Mouse (Mus musculus): ENCODE data around the gene Timm17a. TPM values are rescaled to one million over a fixed set of nuclear protein-coding genes. Genes with fewer than 3 reads are reported as not detected.
A peak's percentile ranks its signal among the peaks of the same experiment; 100 is the strongest.

Gene Timm17a
- polyA plus RNA-seq, 1 experiment from 2014 or later: 188 TPM

DNA sequence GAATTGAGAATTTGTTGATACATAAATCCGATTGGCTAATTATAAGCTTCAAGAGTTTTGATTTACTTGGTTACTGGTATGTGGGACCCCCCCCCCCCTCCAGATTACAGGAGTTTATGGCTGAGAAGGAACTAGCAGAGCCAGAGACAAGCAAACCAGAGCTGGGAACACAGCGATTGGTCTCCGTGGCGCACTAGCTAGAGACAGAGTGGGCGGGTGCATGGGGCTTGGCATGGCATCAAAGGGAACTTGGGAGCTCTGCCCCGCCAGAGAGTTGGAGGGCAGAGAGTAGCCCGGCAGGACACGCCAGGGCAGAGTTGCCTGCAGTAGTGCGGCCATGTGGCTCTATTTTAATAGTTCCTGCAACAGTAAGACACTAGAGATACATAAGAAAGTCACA is 32.9 kb downstream of the Timm17a start:
- H3K4me2 ChIP-seq: no peak overlapping the region
- no peak overlapping the region for H3K9ac ChIP-seq
- no peak for ATAC-seq (ENCODE audit: insufficient read depth, low FRiP score, low read depth)

GRCm38 (mm10) chr1:135271371-135271770 is 42.2 kb downstream of the Timm17a start:
- no peaks in the 10 kb centered on the region for H3K27me3 ChIP-seq (replicated peaks)
- no peak for ATAC-seq (ENCODE audit: insufficient read depth, low FRiP score, low read depth)
- no peaks in the 10 kb centered on the region for H3K4me1 ChIP-seq
- 81% methylated on average over 9 of the region's 9 CpGs for WGBS
- H3K36me3 ChIP-seq: peaks cover 45% of the 10 kb centered on the region
- H3K9ac ChIP-seq: no peak overlapping the region
- H3K4me2 ChIP-seq: no peak overlapping the region
- H3K9me3 ChIP-seq: no peaks in the 10 kb centered on the region; the same call in 1 of the 2 replicates
- no peak overlapping the region for H3K27ac ChIP-seq
- no peak overlapping the region for H3K4me3 ChIP-seq (replicated peaks)

More for the DNA sequence above, 32.9 kb downstream of the Timm17a start:
- Histone ChIP-seq H3K27ac (no peak overlapping the region), H3K27me3 (replicated peaks) (no peaks in the 10 kb centered on the region), H3K4me1 (peaks cover 13% of the 10 kb centered on the region; the same call in 1 of the 2 replicates), H3K36me3 (peaks cover 29% of the 10 kb centered on the region), H3K4me3 (replicated peaks) (no peak overlapping the region), H3K9me3 (no peaks in the 10 kb centered on the region)
- 66% methylated on average over 9 of the region's 9 CpGs for WGBS

DNA sequence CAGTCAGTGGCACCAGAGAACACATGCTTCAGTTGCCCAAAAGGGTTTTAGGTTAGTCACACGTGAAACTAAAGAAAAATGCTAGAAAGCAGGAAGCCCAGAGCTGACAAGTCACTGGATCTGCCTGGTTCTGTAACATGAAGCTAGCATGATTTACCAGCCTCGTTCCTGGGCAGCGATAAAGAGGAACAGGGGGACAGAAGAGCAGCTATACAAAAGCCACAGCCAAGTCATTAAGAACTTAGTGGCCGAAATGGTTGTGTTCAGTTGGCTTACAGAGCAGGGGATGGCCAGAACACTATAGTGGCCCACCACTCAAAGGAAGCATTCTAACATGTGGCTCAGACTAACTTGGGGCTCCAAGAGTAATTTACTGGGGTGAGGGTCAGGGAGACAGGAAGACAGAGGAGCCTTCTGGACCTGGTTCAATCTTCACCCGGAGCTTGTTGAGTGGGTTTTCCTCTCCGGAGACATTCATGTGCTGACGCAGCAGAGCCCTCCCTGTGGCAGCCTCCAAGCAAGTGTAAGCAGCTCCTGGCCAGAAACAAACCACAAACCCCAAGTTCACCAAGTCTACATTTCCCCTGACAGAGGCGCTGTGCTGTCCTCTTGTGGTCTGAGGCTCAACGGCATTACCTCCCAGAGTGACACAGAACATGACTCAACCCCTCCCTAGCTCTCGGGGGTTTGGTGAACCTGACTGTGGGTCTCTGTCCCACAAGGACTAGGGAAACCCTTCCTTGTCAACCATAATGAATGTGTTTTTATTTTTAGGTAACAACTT is 45.7 kb downstream of the Timm17a start:
- H3K4me1 ChIP-seq: no peaks in the 10 kb centered on the region
- peaks cover 48% of the 10 kb centered on the region for H3K36me3 ChIP-seq
- 76% methylated on average over 10 of the region's 10 CpGs for WGBS
- no peak overlapping the region for H3K4me2 ChIP-seq
- no peak overlapping the region for H3K27ac ChIP-seq
- H3K4me3 ChIP-seq (replicated peaks): no peak overlapping the region
- H3K9ac ChIP-seq: no peak overlapping the region
- H3K27me3 ChIP-seq (replicated peaks): no peaks in the 10 kb centered on the region
- no peak for ATAC-seq (ENCODE audit: insufficient read depth, low FRiP score, low read depth)
- H3K9me3 ChIP-seq: no peaks in the 10 kb centered on the region; the same call in 1 of the 2 replicates

DNA sequence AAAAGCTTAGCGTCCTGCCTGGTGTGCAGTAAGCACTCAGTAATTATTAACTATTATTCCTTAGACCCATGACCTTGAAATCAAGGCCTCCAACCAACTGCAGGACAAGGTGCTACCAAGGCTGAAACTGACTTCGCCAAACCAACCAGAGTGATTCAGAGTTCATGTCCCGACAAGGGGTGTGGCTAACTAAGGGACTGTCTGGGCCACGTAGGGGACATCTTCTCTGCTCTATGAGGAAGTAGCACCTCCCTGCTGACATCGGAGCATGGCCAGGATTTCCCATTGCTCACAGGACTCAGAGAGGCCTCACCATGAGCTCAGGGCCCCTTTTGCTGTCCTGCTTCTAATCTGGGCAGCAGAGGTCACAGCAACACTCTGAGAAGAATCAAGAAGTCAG is 47.7 kb downstream of the Timm17a start:
- Histone ChIP-seq H3K4me1 (no peaks in the 10 kb centered on the region), H3K36me3 (peaks cover 32% of the 10 kb centered on the region), H3K9me3 (no peaks in the 10 kb centered on the region; the same call in 1 of the 2 replicates), H3K27me3 (replicated peaks) (no peaks in the 10 kb centered on the region), H3K4me3 (replicated peaks) (no peak overlapping the region), H3K27ac (peak overlapping the region; percentile 67), H3K9ac (no peak overlapping the region), H3K4me2 (no peak overlapping the region)
- ATAC-seq (ENCODE audit: insufficient read depth, low FRiP score, low read depth): peak; percentile 84
- 57% methylated on average over 5 of the region's 5 CpGs for WGBS

DNA sequence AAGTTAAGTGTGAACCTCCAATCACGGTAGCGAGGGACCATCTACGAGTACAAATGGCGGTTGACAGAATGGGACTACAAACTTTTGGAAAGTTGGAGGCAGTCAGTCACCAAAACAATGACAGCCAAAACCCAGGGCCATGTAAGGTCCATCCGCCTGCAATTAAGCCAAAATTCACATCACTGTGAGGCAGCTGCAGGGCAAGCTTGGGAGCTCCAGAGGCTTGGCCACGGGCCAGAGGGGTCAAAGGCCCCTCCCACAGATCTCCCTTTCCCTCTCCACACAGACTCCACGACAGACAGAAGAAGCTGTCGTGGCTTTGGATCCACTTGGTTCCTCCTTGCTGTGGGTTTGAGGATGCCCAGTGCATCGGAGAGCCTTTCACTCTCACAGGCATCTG is 50.3 kb downstream of the Timm17a start:
- H3K27me3 ChIP-seq (replicated peaks): no peaks in the 10 kb centered on the region
- H3K4me3 ChIP-seq (replicated peaks): no peak overlapping the region
- no peak overlapping the region for H3K4me2 ChIP-seq
- ATAC-seq (ENCODE audit: insufficient read depth, low FRiP score, low read depth): no peak
- WGBS: 68% methylated on average over 9 of the region's 9 CpGs
- H3K27ac ChIP-seq: no peak overlapping the region
- no peaks in the 10 kb centered on the region for H3K9me3 ChIP-seq
- H3K9ac ChIP-seq: no peak overlapping the region
- peaks cover 29% of the 10 kb centered on the region for H3K36me3 ChIP-seq
- H3K4me1 ChIP-seq: peaks cover 7% of the 10 kb centered on the region

DNA sequence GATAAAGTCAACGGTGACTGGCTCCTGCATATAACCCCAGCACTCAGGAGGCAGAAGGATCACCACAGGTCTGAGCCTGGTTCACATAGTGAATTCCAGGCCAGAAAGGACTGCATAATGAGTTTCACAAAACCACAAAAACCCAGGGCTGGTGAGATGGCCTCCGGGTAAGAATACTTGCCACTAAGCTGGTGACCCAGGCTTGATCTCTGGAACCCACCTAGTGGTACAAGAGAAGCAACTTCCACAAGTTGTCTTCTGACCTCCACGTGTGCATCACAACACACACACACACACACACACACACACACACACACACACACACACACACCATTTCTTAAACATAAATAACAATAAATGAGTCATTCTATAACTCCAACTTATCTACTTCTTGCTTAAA is 51.2 kb downstream of the Timm17a start:
- H3K9ac ChIP-seq: no peak overlapping the region
- no peak for ATAC-seq (ENCODE audit: insufficient read depth, low FRiP score, low read depth)
- no peak overlapping the region for H3K4me2 ChIP-seq
- H3K9me3 ChIP-seq: no peaks in the 10 kb centered on the region
- H3K4me3 ChIP-seq (replicated peaks): no peak overlapping the region
- 82% methylated on average over 3 of the region's 3 CpGs for WGBS
- H3K27ac ChIP-seq: no peak overlapping the region
- H3K4me1 ChIP-seq: peaks cover 9% of the 10 kb centered on the region
- peaks cover 25% of the 10 kb centered on the region for H3K36me3 ChIP-seq
- no peaks in the 10 kb centered on the region for H3K27me3 ChIP-seq (replicated peaks)

DNA sequence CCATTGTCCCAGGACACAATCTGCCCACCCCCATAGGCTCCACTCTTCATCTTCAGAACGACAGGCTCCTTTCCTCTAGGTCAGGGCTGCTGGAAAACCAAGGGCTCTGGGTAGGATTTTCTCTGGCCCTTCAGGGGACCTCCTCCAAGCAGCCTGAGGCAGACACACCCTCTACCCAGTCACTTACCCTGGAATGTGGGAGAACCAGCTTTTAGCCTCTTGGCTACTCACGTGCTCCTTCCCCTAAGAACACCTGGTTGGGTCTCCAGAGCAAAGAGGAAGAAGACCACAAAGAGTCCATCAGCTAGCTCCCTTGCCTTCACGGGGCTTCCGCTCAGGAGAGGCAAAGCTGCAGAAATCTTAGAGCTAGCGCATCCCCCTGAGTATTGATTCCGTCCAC is 52.6 kb downstream of the Timm17a start:
- Histone ChIP-seq H3K4me3 (replicated peaks) (no peak overlapping the region), H3K4me1 (peaks cover 9% of the 10 kb centered on the region), H3K9me3 (no peaks in the 10 kb centered on the region), H3K36me3 (peaks cover 16% of the 10 kb centered on the region), H3K9ac (no peak overlapping the region), H3K27ac (peak overlapping the region; percentile 82), H3K4me2 (no peak overlapping the region), H3K27me3 (replicated peaks) (no peaks in the 10 kb centered on the region)
- ATAC-seq (ENCODE audit: insufficient read depth, low FRiP score, low read depth): no peak
- 61% methylated on average over 6 of the region's 6 CpGs for WGBS

DNA sequence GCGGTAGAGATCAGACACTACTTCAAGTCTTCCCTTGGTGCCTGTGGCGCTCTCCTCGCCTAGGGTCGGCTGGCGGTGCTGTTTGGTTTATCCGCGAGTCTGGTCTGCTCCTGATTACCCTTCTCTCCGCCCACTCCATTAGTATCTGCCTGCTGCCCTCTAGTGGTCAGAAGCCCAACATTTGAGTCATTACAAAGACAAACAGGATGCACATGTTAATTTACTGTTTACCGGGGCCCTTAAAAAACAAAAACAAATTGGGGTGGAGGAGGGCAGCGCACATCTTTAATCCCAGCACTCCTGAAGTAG is 54.5 kb downstream of the Timm17a start:
- Histone ChIP-seq H3K27me3 (replicated peaks) (no peaks in the 10 kb centered on the region), H3K36me3 (peaks cover 4% of the 10 kb centered on the region; the same call in 1 of the 2 replicates), H3K4me1 (peaks cover 9% of the 10 kb centered on the region), H3K9me3 (no peaks in the 10 kb centered on the region), H3K27ac (peak overlapping the region; percentile 96), H3K4me2 (peak overlapping the region; percentile 76), H3K9ac (peak overlapping the region; percentile 23; the same call in 1 of the 2 replicates), H3K4me3 (replicated peaks) (peak overlapping the region; percentile 34)
- ATAC-seq (ENCODE audit: insufficient read depth, low FRiP score, low read depth): peak; percentile 47
- WGBS: 3% methylated on average over 10 of the region's 10 CpGs

DNA sequence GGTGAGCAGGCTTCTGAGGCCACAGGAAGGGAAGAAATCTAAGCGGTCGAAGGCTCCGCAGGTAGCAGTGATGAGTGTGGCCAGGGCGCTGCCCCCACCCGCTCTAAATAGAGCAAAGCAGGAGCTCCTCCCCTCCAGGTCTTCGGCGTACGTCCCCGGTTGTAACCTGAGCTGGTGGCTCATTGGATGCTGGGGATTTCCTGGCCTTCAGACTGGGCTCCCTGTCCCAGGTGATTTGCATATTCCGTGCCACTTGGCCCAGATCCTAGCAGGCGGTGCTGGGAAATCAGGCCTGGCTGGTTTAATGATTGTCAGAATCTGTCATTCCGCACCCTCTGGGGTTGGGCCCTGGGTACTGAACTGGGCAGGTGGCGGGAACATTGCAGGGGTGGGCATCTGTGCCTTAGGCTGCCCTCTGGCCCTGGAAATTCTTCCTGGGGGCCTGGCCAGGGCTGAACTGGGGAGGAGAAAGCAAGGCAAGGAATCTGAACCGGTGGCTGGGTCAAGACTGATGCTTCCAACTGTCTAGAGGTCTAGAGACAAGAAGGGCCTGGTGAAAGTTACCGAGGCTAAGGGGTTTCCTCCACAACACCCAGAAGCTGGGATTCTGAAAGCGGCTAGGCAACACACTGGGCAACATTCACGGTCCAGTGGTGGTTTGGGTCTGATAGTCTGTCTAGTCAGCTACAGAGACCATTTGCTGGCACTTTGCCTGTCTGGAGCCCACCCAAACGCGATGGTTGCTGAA is 55.0 kb downstream of the Timm17a start, which contains the start of gene Elf3:
TSS of gene Elf3 (minus strand) at position 189 of the 748 bp plus-strand sequence.
- Histone ChIP-seq H3K4me1 (peaks cover 9% of the 10 kb centered on the region), H3K27me3 (replicated peaks) (no peaks in the 10 kb centered on the region), H3K4me3 (replicated peaks) (peak within 1 kb of the TSS; percentile 43), H3K27ac (peak within 1 kb of the TSS; percentile 96), H3K4me2 (peak within 1 kb of the TSS; percentile 76), H3K36me3 (peaks cover under 1% of the 10 kb centered on the region; the same call in 1 of the 2 replicates), H3K9ac (peak within 1 kb of the TSS; percentile 37), H3K9me3 (no peaks in the 10 kb centered on the region)
- WGBS: 14% methylated on average over 19 of the region's 19 CpGs
- ATAC-seq (ENCODE audit: insufficient read depth, low FRiP score, low read depth): peak; percentile 89

DNA sequence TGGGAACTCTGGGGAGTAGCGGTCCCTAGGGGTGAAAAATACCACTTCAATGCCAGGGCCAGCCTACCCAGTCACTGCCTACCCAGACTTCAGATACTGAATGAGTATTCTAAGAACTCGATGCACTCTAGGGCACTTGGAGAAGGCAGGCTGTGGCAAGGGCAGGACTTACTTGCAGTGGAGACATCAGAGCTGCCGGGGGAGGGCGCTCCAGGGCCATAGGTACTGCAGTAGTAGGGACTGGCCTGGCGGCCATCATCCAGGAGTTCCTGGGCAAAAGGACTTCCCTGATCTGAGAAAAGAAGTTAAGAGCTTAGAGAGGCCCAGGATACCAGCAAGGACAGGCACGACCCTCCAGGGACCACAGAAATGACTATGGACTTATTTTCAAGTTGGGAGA is 57.3 kb downstream of the Timm17a start:
- no peaks in the 10 kb centered on the region for H3K27me3 ChIP-seq (replicated peaks)
- no peaks in the 10 kb centered on the region for H3K9me3 ChIP-seq
- peak overlapping the region; percentile 40; the same call in 1 of the 2 replicates for H3K27ac ChIP-seq
- no peak for ATAC-seq (ENCODE audit: insufficient read depth, low FRiP score, low read depth)
- WGBS: 69% methylated on average over 6 of the region's 6 CpGs
- no peaks in the 10 kb centered on the region for H3K36me3 ChIP-seq
- H3K9ac ChIP-seq: peak overlapping the region; percentile 19
- H3K4me1 ChIP-seq: peaks cover 12% of the 10 kb centered on the region
- H3K4me3 ChIP-seq (replicated peaks): peak overlapping the region; percentile 43
- peak overlapping the region; percentile 76 for H3K4me2 ChIP-seq

DNA sequence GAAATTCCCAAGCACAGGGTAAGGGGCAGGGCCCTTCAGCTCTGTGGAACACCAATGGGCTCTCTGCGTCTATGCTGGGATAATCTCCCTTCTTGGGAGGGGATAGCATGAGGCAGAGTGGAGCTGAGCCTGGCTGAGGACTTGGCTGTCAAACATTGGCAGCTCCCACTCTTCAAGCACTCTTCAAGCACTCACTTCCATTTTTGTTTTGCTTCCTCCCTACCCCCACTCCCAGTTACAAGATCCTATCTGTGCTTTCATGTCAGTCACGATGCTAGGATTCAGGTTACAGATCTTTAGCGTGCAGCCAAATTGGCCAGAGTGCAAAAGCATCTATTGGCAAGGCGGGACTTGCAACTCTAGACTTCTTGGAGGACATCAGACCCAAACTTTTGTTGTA is 60.7 kb downstream of the Timm17a start:
- no peaks in the 10 kb centered on the region for H3K36me3 ChIP-seq
- ATAC-seq (ENCODE audit: insufficient read depth, low FRiP score, low read depth): no peak
- no peaks in the 10 kb centered on the region for H3K27me3 ChIP-seq (replicated peaks)
- no peak overlapping the region for H3K4me3 ChIP-seq (replicated peaks)
- peak overlapping the region; percentile 76; the same call in 1 of the 2 replicates for H3K4me2 ChIP-seq
- peak overlapping the region; percentile 44; the same call in 1 of the 2 replicates for H3K27ac ChIP-seq
- 32% methylated on average over 4 of the region's 4 CpGs for WGBS
- no peaks in the 10 kb centered on the region for H3K9me3 ChIP-seq
- H3K4me1 ChIP-seq: 0 out of 2 replicates have a peak, but pooled peaks cover 3% of the 10 kb centered on the region
- no peak overlapping the region for H3K9ac ChIP-seq

DNA sequence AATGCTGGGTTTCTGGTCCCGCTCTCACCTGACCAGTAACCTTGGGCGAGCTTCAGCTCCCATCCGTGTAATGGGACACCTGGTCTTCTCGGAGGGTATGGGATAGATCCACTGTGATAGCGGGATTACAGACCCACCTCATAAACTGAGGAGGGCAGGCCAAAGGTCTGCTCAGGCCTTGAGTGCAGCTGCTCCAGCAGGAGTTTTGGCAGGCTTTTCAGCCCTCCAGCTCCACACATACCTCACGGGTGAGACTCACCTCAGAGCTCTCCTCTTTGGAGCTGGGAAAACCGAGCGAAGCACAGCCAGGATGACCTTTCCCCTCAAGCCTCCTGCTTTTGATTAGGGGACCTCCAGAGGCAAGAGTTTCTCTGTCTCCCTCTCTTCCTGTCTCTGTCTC is 62.2 kb downstream of the Timm17a start:
- Histone ChIP-seq H3K9me3 (no peaks in the 10 kb centered on the region), H3K4me1 (0 out of 2 replicates have a peak, but pooled peaks cover 3% of the 10 kb centered on the region), H3K36me3 (no peaks in the 10 kb centered on the region), H3K9ac (no peak overlapping the region), H3K4me2 (no peak overlapping the region), H3K27me3 (replicated peaks) (no peaks in the 10 kb centered on the region), H3K4me3 (replicated peaks) (no peak overlapping the region), H3K27ac (peak overlapping the region; percentile 49)
- WGBS: 79% methylated on average over 8 of the region's 8 CpGs
- ATAC-seq (ENCODE audit: insufficient read depth, low FRiP score, low read depth): no peak

All from stomach, embryonic 15.5 days (tissue).